Mouse (Mus musculus) left cerebral cortex, postnatal 4 days (tissue): ENCODE data around the gene Ube2d3. TPM values are rescaled to one million over a fixed set of nuclear protein-coding genes. Genes with fewer than 3 reads are reported as not detected.
A peak's percentile ranks its signal among the peaks of the same experiment; 100 is the strongest.
"Not testable (repeated sequence)": the region's sequence is repeated elsewhere in the genome, so short reads cannot be mapped to it uniquely, and the experiment has no call there.

Experiments used
- DNase-seq: peaks from one replicate; pipeline ENCODE4 v3.0.0-alpha.2; 2022
- intact Hi-C: fragments of 180-260 bp; cut with DNase I; formaldehyde crosslinking; loops from one replicate; pipeline ENCODE4 v1.15.1; 2025
- total RNA-seq, 2 experiments: library from RNA; stranded (reverse); gene quantifications; 2 replicates each; pipeline ENCODE4 v1.2.3; 2021

Gene Ube2d3
- total RNA-seq, 2 experiments from 2014 or later = 250 to 270 TPM

GRCm38 (mm10) chr3:135436901-135437616 is 890 bp upstream of the Ube2d3 start:
- no peak for DNase-seq
- intact Hi-C loops = loop anchor here (10.0 kb wide), 1 partner anchor 258 kb away; the partner anchor contains the start of gene Nfkb1

GRCm38 (mm10) chr3:135438531-135438912 is 573 bp downstream of the Ube2d3 start:
- intact Hi-C loops = loop anchor here (10.0 kb wide), 1 partner anchor 256 kb away; the partner anchor contains the start of gene Nfkb1
- DNase-seq = peak; percentile 96

GRCm38 (mm10) chr3:135438913-135439531 is 1.1 kb downstream of the Ube2d3 start:
- intact Hi-C loops = loop anchor here (10.0 kb wide), 1 partner anchor 256 kb away; the partner anchor contains the start of gene Nfkb1
- peak; percentile 83 for DNase-seq

- intact Hi-C loops = loop anchor here (10.0 kb wide), 1 partner anchor 255 kb away; the partner anchor contains the start of gene Nfkb1
- DNase-seq = no peak
Observed at GRCm38 (mm10) chr3:135439651-135440050, 1.7 kb downstream of the Ube2d3 start.

GRCm38 (mm10) chr3:135440221-135440620 is 2.3 kb downstream of the Ube2d3 start:
- intact Hi-C loops = no loop called here
- DNase-seq = no peak

- intact Hi-C loops = no loop called here
- DNase-seq = no peak
Observed at GRCm38 (mm10) chr3:135440621-135441020, 2.7 kb downstream of the Ube2d3 start.

GRCm38 (mm10) chr3:135444930-135445329 is 7.0 kb downstream of the Ube2d3 start:
- intact Hi-C loops = no loop called here
- no peak for DNase-seq

GRCm38 (mm10) chr3:135458981-135459380 is 21.0 kb downstream of the Ube2d3 start:
- intact Hi-C loops = no loop called here
- no peak for DNase-seq

- intact Hi-C loops = loop anchor here (10.0 kb wide), 1 partner anchor 116 kb away; no protein-coding TSS in a partner anchor
- DNase-seq = no peak
Observed at GRCm38 (mm10) chr3:135468402-135468801, 30.5 kb downstream of the Ube2d3 start.

GRCm38 (mm10) chr3:135469146-135469545 is 31.2 kb downstream of the Ube2d3 start:
- intact Hi-C loops = loop anchor here (10.0 kb wide), 1 partner anchor 116 kb away; no protein-coding TSS in a partner anchor

GRCm38 (mm10) chr3:135469974-135470373 is 32.0 kb downstream of the Ube2d3 start:
- DNase-seq = peak; percentile 60
- intact Hi-C loops = loop anchor here (10.0 kb wide), 1 partner anchor 115 kb away; no protein-coding TSS in a partner anchor

More at GRCm38 (mm10) chr3:135469146-135469545, 31.2 kb downstream of the Ube2d3 start:
- no peak for DNase-seq

GRCm38 (mm10) chr3:135470823-135471222 is 32.9 kb downstream of the Ube2d3 start:
- intact Hi-C loops = no loop called here
- DNase-seq = no peak

GRCm38 (mm10) chr3:135475025-135475424 is 37.1 kb downstream of the Ube2d3 start:
- no peak for DNase-seq
- intact Hi-C loops = no loop called here

- no peak for DNase-seq
Observed at GRCm38 (mm10) chr3:135476286-135476685, 38.3 kb downstream of the Ube2d3 start.

GRCm38 (mm10) chr3:135476977-135477376 is 39.0 kb downstream of the Ube2d3 start:
- intact Hi-C loops = no loop called here
- no peak for DNase-seq

More at GRCm38 (mm10) chr3:135476286-135476685, 38.3 kb downstream of the Ube2d3 start:
- intact Hi-C loops = no loop called here

- intact Hi-C loops, DNase-seq: not testable (repeated sequence)
Observed at GRCm38 (mm10) chr3:135479090-135479489, 41.1 kb downstream of the Ube2d3 start.

GRCm38 (mm10) chr3:135480767-135481166 is 42.8 kb downstream of the Ube2d3 start:
- intact Hi-C loops = loop anchor here (10.0 kb wide), 1 partner anchor 1564 kb away; no protein-coding TSS in a partner anchor
- DNase-seq = no peak

- intact Hi-C loops = loop anchor here (10.0 kb wide), 1 partner anchor 1563 kb away; no protein-coding TSS in a partner anchor
- no peak for DNase-seq
Observed at GRCm38 (mm10) chr3:135481608-135482007, 43.7 kb downstream of the Ube2d3 start.

GRCm38 (mm10) chr3:135484650-135485049 is 46.7 kb downstream of the Ube2d3 start:
- not testable (repeated sequence) for DNase-seq
- intact Hi-C loops = loop anchor here (10.0 kb wide), 1 partner anchor 1560 kb away; no protein-coding TSS in a partner anchor

- peak; percentile 74 for DNase-seq
- intact Hi-C loops = loop anchor here (10.0 kb wide), 1 partner anchor 1559 kb away; no protein-coding TSS in a partner anchor
Observed at GRCm38 (mm10) chr3:135485128-135485899, 47.4 kb downstream of the Ube2d3 start, which contains the start of gene Manba. Gene Manba (plus strand): TSS chr3:135485611.
